Mouse (Mus musculus) liver, embryonic 14.5 days (tissue): ENCODE data around the gene Efna5. TPM values are rescaled to one million over a fixed set of nuclear protein-coding genes. Genes with fewer than 3 reads are reported as not detected.

Source experiments
- ATAC-seq: fragments of 200-750 bp; cut with Nextera tagmentation; 2 replicates; pipeline ENCODE4 v1.8.0; 2017; ENCODE audit warnings: moderate number of reproducible peaks, mild to moderate bottlenecking, moderate library complexity; ENCODE audit not compliant: insufficient read depth
- DNase-seq, 3 experiments: peaks; one replicate each; pipeline ENCODE4 v3.0.0-alpha.2; 2012 to 2013; ENCODE audit warnings: low read depth in 3 of 3, low spot score in 3 of 3
- H3K27ac ChIP-seq: fragments of 300-500 bp; sonication (generic); 2 replicates; pipeline ENCODE4 v1.5.1; 2014; ENCODE audit warnings: moderate library complexity, mild to moderate bottlenecking, control low read depth, inconsistent platforms
- H3K27me3 ChIP-seq: fragments of 300-500 bp; sonication (generic); 2 replicates; pipeline ENCODE4 v1.6.1; 2014; ENCODE audit warnings: mild to moderate bottlenecking, low read length, moderate library complexity; ENCODE audit not compliant: control insufficient read depth, insufficient read depth
- H3K36me3 ChIP-seq: fragments of 300-500 bp; sonication (generic); replicated peaks from 2 replicates; pipeline ENCODE4 v1.6.1; 2014; ENCODE audit warnings: low read depth; ENCODE audit not compliant: control insufficient read depth, insufficient read depth
- H3K4me1 ChIP-seq, 2 experiments: fragments of 200-500 bp in 1 of 2; fragments of 300-500 bp in 1 of 2; sonication (generic) in 1 of 2; replicated peaks; 2 replicates each; pipeline ENCODE4 v1.6.1; 2012 to 2014; ENCODE audit warnings: antibody characterized with exemption in 1 of 2, inconsistent platforms in 1 of 2, low read length in 1 of 2; ENCODE audit not compliant: control insufficient read depth in 2 of 2, insufficient read depth in 2 of 2
- H3K4me2 ChIP-seq: fragments of 300-500 bp; sonication (generic); 2 replicates; pipeline ENCODE4 v1.6.1; 2014; ENCODE audit warnings: low read depth, mild to moderate bottlenecking, control low read depth, moderate library complexity
- H3K4me3 ChIP-seq, 2 experiments: fragments of 200-500 bp in 1 of 2; fragments of 300-500 bp in 1 of 2; sonication (generic) in 1 of 2; 2 replicates each; pipeline ENCODE4 v1.5.1; 2012 to 2014; ENCODE audit warnings: low read depth in 2 of 2, low read length in 2 of 2, mild to moderate bottlenecking in 2 of 2, control low read depth in 1 of 2, inconsistent platforms in 1 of 2, moderate library complexity in 1 of 2; ENCODE audit not compliant: insufficient read depth in 1 of 2
- H3K9ac ChIP-seq: fragments of 300-500 bp; sonication (generic); replicated peaks from 2 replicates; pipeline ENCODE4 v1.6.1; 2014; ENCODE audit warnings: mild to moderate bottlenecking, control low read depth, moderate library complexity
- H3K9me3 ChIP-seq: fragments of 300-500 bp; sonication (generic); 2 replicates; pipeline ENCODE4 v1.6.1; 2016; ENCODE audit warnings: low read length, mixed read lengths; ENCODE audit not compliant: control insufficient read depth
- CTCF ChIP-seq: IDR thresholded peaks from 2 replicates; pipeline ENCODE4 v1.5.1; 2016; ENCODE audit warnings: antibody characterized with exemption, low read depth, control low read depth
- EP300 ChIP-seq: IDR thresholded peaks from 2 replicates; pipeline ENCODE4 v1.6.1; 2016; ENCODE audit warnings: antibody characterized with exemption, low read depth
- WGBS: fragments of 180-500 bp; shearing (Covaris S2); extraction: QIAGEN DNeasy Blood & Tissue Kit; methylation state at CpG from one replicate; pipeline ENCODE4 v1.1.7; 2014; ENCODE audit not compliant: insufficient replicate concordance; 5-methylcytosine and 5-hydroxymethylcytosine counted together
- polyA plus RNA-seq, 2 experiments: library from polyadenylated mRNA; depleted of rRNA in 1 of 2; stranded (reverse) in 1 of 2; unstranded in 1 of 2; fragments of >200 nt; fragmentation: Nextera tagmentation in 1 of 2; extraction: Ambion mirVana in 1 of 2; gene quantifications; 2 replicates each; pipeline versions ENCODE4 v1.2.1 to v1.2.3; 2012 to 2014

Efna5 gene
- polyA plus RNA-seq, 2 experiments: 0.40 to 1.6 TPM

- Histone ChIP-seq H3K27ac (no peak overlapping the region), H3K36me3 (no peaks in the 10 kb centered on the region), H3K9ac (no peak overlapping the region), H3K4me2 (no peak overlapping the region), H3K9me3 (no peaks in the 10 kb centered on the region), H3K4me1 (no peaks in the 10 kb centered on the region), H3K4me3 (no peak overlapping the region), H3K27me3 (no peaks in the 10 kb centered on the region)
- TF ChIP-seq CTCF: no peak
- no peak for TF ChIP-seq EP300
- 76% methylated on average over 2 of the region's 2 CpGs for WGBS
- DNase-seq (no peak), ATAC-seq (no peak)
Observed at GRCm38 (mm10) chr17:62664709-62665108, 216.4 kb downstream of the Efna5 start.

DNA sequence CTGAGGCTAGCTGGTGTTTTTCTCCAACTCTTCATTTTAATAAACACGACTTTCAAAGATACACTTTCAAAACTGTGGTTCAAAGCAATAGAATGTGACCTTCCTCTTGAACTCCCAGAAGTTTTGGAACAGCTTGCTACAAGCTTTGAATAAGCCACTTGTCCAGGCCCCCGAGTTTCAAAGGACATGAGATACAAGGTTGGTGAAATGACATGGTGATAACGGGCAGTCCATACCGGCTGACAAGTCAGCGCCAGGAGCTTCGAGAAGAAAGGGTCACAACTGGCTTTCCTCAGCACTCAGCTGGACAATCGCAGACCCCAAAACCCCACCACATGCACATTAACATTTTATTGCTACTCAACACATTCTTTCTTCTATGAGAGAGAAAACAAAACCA is 219.3 kb downstream of the Efna5 start:
- no peak for DNase-seq
- H3K4me3 ChIP-seq: no peak overlapping the region
- H3K9me3 ChIP-seq: no peaks in the 10 kb centered on the region
- H3K27ac ChIP-seq: no peak overlapping the region
- TF ChIP-seq EP300: no peak
- TF ChIP-seq CTCF: no peak
- no peaks in the 10 kb centered on the region for H3K27me3 ChIP-seq
- no peaks in the 10 kb centered on the region for H3K36me3 ChIP-seq
- no peak for ATAC-seq
- H3K9ac ChIP-seq: no peak overlapping the region
- H3K4me2 ChIP-seq: no peak overlapping the region
- WGBS: 63% methylated on average over 7 of the region's 7 CpGs
- H3K4me1 ChIP-seq: no peaks in the 10 kb centered on the region

- no peak for TF ChIP-seq EP300
- TF ChIP-seq CTCF: no peak
- 72% methylated on average over 14 of the region's 14 CpGs for WGBS
- H3K4me2 ChIP-seq: no peak overlapping the region
- H3K4me1 ChIP-seq: no peaks in the 10 kb centered on the region
- H3K9me3 ChIP-seq: no peaks in the 10 kb centered on the region
- H3K9ac ChIP-seq: no peak overlapping the region
- H3K4me3 ChIP-seq: no peak overlapping the region
- ATAC-seq: no peak
- no peaks in the 10 kb centered on the region for H3K27me3 ChIP-seq
- DNase-seq: no peak
- no peak overlapping the region for H3K27ac ChIP-seq
- H3K36me3 ChIP-seq: no peaks in the 10 kb centered on the region
Observed at GRCm38 (mm10) chr17:62659501-62660175, 221.5 kb downstream of the Efna5 start.

DNA sequence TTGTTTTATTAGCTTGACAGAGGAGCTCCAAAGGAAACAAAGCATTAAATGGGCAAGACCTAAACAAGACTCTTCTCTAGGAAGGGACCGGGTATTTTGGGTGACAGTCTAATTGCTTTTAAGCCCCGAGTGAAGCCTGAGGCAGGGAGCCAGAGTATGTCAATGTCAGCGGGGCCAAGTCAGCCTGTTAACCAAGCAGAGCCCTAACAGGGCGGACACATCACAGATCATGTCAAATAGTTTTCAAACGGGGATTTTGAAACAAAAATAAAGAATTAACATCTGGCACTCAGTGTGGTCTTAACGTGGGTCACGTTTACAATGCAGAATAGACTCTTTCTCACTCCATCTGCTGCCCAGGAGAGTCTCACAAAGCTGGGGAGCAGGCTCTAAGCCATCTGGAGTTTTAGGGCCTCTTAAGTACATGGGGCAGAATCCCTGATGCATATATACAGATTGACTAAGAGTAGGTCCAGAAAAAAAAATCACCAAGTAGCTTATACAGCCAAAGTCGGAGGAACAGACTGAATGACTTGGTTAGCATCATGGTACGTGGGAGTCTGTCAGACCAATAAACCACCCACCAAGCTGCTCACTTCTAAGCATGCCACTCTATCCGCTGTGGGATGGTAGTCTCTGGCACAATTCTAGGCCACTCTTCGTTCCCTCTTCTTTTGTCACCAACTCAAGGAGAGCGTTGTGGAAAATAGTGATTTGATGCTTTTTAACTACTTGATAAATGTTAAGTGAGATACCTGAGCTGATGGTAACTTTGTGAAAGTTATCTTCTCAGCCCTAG is 223.1 kb downstream of the Efna5 start:
- no peak overlapping the region for H3K27ac ChIP-seq
- no peak overlapping the region for H3K9ac ChIP-seq
- DNase-seq: no peak
- H3K27me3 ChIP-seq: no peaks in the 10 kb centered on the region
- no peaks in the 10 kb centered on the region for H3K36me3 ChIP-seq
- 61% methylated on average over 12 of the region's 12 CpGs for WGBS
- H3K4me2 ChIP-seq: no peak overlapping the region
- H3K9me3 ChIP-seq: no peaks in the 10 kb centered on the region
- H3K4me3 ChIP-seq: no peak overlapping the region
- no peak for ATAC-seq
- H3K4me1 ChIP-seq: no peaks in the 10 kb centered on the region
- no peak for TF ChIP-seq CTCF
- TF ChIP-seq EP300: no peak

GRCm38 (mm10) chr17:62657051-62657450 is 224.1 kb downstream of the Efna5 start:
- Histone ChIP-seq H3K9me3 (no peaks in the 10 kb centered on the region), H3K4me2 (no peak overlapping the region), H3K4me1 (no peaks in the 10 kb centered on the region), H3K9ac (no peak overlapping the region), H3K4me3 (no peak overlapping the region), H3K36me3 (no peaks in the 10 kb centered on the region), H3K27ac (no peak overlapping the region), H3K27me3 (no peaks in the 10 kb centered on the region)
- 69% methylated on average over 7 of the region's 7 CpGs for WGBS
- DNase-seq (no peak), ATAC-seq (no peak)
- TF ChIP-seq EP300 (no peak), CTCF (no peak)
